Mouse (Mus musculus): ENCODE results near the gene Syt7. TPM values are rescaled to one million over a fixed set of nuclear protein-coding genes. Genes with fewer than 3 reads are reported as not detected.

Gene Syt7
- polyA plus RNA-seq, 1 experiment from 2014 or later: 9.7 TPM

DNA sequence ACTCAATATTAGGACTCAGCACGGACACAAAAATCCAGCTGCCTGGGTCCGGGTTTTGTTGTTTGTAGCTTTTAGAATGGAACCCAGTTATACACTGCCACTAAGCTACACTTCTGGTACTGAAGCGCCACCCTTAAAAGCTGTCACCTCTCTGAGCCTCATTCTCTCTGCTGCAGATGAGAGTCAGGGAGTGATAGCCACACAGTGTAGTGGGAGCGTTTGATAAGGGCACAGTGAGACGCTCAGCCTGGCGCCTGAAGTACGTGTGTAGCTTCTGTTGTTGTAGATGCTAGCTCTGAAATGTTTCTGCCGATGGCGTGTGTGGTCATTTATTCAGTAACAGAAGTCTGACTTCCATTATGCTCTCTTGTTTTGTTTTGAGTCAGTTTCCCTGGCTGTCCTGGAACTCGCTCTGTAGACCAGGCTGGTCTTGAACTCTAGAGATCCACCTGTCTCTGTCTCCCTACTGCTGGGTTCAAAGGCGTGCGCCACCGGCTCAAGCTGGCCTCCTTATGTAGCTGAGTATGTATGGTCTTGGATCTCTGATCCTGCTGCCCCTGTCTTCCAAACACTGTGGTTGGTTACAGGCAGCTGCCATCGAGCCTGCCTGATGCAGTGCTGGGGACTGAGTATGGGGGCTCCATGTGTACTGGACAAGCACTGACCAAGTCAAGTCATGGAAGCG is 55.9 kb downstream of the Syt7 start:
- Histone ChIP-seq H3K36me3 (ENCODE audit: control insufficient read depth, insufficient read depth) (no peaks in the 10 kb centered on the region; the same call in 1 of the 2 replicates), H3K27ac (ENCODE audit: low read length) (no peak overlapping the region), H3K4me1 (replicated peaks; ENCODE audit: control insufficient read depth, insufficient read depth, low read length) (0 out of 2 replicates have a peak, but pooled peaks cover 2% of the 10 kb centered on the region), H3K9me3 (ENCODE audit: control insufficient read depth, low read length) (0 out of 2 replicates have a peak, but pooled peaks cover 2% of the 10 kb centered on the region), H3K9ac (replicated peaks; ENCODE audit: low read depth, low read length) (no peak overlapping the region), H3K4me2 (ENCODE audit: low read length) (no peak overlapping the region), H3K4me3 (replicated peaks; ENCODE audit: low read length) (no peak overlapping the region), H3K27me3 (replicated peaks; ENCODE audit: control insufficient read depth, insufficient read depth, low read length) (no peaks in the 10 kb centered on the region)
- 93% methylated on average over 15 of the region's 15 CpGs for WGBS
- no peak for ATAC-seq

GRCm38 (mm10) chr19:10448275-10448674 is 59.4 kb downstream of the Syt7 start:
- Histone ChIP-seq H3K4me1 (replicated peaks; ENCODE audit: control insufficient read depth, insufficient read depth, low read length) (0 out of 2 replicates have a peak, but pooled peaks cover 2% of the 10 kb centered on the region), H3K4me3 (replicated peaks; ENCODE audit: low read length) (no peak overlapping the region), H3K9me3 (ENCODE audit: control insufficient read depth, low read length) (0 out of 2 replicates have a peak, but pooled peaks cover 2% of the 10 kb centered on the region), H3K27ac (ENCODE audit: low read length) (no peak overlapping the region), H3K9ac (replicated peaks; ENCODE audit: low read depth, low read length) (no peak overlapping the region), H3K27me3 (replicated peaks; ENCODE audit: control insufficient read depth, insufficient read depth, low read length) (no peaks in the 10 kb centered on the region), H3K36me3 (ENCODE audit: control insufficient read depth, insufficient read depth) (no peaks in the 10 kb centered on the region; the same call in 1 of the 2 replicates), H3K4me2 (ENCODE audit: low read length) (no peak overlapping the region)
- ATAC-seq: no peak
- 95% methylated on average over 7 of the region's 7 CpGs for WGBS

DNA sequence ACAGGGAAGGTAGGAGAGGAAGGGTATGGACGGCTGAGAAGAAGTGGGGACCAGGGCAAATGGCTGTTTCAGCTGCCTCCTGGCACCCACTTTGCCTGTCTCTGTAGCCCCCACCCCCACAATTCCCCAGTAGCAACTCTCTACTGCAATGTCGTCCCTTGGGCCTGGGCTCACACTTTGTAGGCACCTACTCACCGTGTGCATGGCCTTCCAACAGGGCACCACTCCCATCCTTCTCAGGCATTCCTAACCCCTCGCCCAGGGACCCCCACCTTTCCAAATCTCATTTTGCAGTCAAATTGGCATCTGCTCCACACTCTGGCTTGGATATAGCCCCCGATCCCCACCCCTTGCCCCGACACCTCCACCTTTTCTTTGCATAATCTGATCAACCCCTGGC is 60.3 kb downstream of the Syt7 start:
- Histone ChIP-seq H3K27me3 (replicated peaks; ENCODE audit: control insufficient read depth, insufficient read depth, low read length) (no peaks in the 10 kb centered on the region), H3K36me3 (ENCODE audit: control insufficient read depth, insufficient read depth) (no peaks in the 10 kb centered on the region; the same call in 1 of the 2 replicates), H3K9me3 (ENCODE audit: control insufficient read depth, low read length) (0 out of 2 replicates have a peak, but pooled peaks cover 2% of the 10 kb centered on the region), H3K4me3 (replicated peaks; ENCODE audit: low read length) (no peak overlapping the region), H3K4me2 (ENCODE audit: low read length) (no peak overlapping the region), H3K27ac (ENCODE audit: low read length) (no peak overlapping the region), H3K9ac (replicated peaks; ENCODE audit: low read depth, low read length) (no peak overlapping the region), H3K4me1 (replicated peaks; ENCODE audit: control insufficient read depth, insufficient read depth, low read length) (0 out of 2 replicates have a peak, but pooled peaks cover 2% of the 10 kb centered on the region)
- 79% methylated on average over 6 of the region's 6 CpGs for WGBS
- 0 out of 2 replicates have a peak, but pooled peaks have one; percentile 19 for ATAC-seq

- H3K4me2 ChIP-seq (ENCODE audit: low read length): no peak overlapping the region
- H3K9me3 ChIP-seq (ENCODE audit: control insufficient read depth, low read length): 0 out of 2 replicates have a peak, but pooled peaks cover 2% of the 10 kb centered on the region
- H3K36me3 ChIP-seq (ENCODE audit: control insufficient read depth, insufficient read depth): no peaks in the 10 kb centered on the region; the same call in 1 of the 2 replicates
- no peak overlapping the region for H3K9ac ChIP-seq (replicated peaks; ENCODE audit: low read depth, low read length)
- H3K27me3 ChIP-seq (replicated peaks; ENCODE audit: control insufficient read depth, insufficient read depth, low read length): no peaks in the 10 kb centered on the region
- H3K27ac ChIP-seq (ENCODE audit: low read length): no peak overlapping the region
- peak; percentile 60 for ATAC-seq
- 3% methylated on average over 3 of the region's 3 CpGs for whole genome bisulfite sequencing
- H3K4me3 ChIP-seq (replicated peaks; ENCODE audit: low read length): no peak overlapping the region
- 0 out of 2 replicates have a peak, but pooled peaks cover 2% of the 10 kb centered on the region for H3K4me1 ChIP-seq (replicated peaks; ENCODE audit: control insufficient read depth, insufficient read depth, low read length)
Observed at GRCm38 (mm10) chr19:10449708-10450107, 60.8 kb downstream of the Syt7 start.

DNA sequence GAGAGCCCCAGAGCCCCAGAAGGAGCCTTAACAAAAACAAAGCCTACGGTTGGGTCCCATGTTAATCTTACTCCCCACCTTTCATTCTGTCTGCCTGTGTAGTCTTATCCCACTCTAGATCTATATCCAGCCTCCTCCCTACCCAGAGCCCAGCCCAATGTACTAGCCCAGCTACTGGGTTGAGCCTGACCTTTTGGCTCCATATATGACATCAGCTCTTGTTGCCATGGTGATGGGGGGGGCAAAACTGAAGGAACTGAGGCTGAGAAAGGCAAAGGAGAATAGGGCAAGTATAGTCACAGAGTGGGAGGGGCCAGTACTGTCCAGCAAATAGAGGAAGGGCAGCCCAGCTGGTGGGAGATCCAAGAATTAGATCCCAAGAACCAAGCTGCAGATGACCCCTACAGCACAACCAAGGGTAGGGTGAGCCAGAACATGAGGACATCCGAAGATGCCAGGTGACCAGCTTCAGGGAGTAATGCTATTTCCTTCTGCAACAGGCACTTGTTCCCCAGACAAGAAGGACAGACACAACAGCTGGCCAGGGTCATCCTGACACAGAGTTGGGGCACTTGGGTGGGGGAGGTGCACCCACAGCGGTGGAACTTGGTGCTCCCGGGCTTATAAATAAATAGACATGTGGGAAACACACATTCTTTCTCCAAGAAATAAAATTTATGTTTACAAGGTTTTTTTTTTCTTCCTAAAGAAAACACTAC is 66.0 kb downstream of the Syt7 start:
- Histone ChIP-seq H3K4me1 (replicated peaks; ENCODE audit: control insufficient read depth, insufficient read depth, low read length) (peaks cover 23% of the 10 kb centered on the region), H3K4me2 (ENCODE audit: low read length) (no peak overlapping the region), H3K4me3 (replicated peaks; ENCODE audit: low read length) (no peak overlapping the region), H3K27me3 (replicated peaks; ENCODE audit: control insufficient read depth, insufficient read depth, low read length) (peaks cover 41% of the 10 kb centered on the region), H3K27ac (ENCODE audit: low read length) (no peak overlapping the region), H3K9me3 (ENCODE audit: control insufficient read depth, low read length) (no peaks in the 10 kb centered on the region), H3K9ac (replicated peaks; ENCODE audit: low read depth, low read length) (no peak overlapping the region), H3K36me3 (ENCODE audit: control insufficient read depth, insufficient read depth) (no peaks in the 10 kb centered on the region)
- WGBS: 72% methylated on average over 4 of the region's 4 CpGs
- no peak for ATAC-seq

DNA sequence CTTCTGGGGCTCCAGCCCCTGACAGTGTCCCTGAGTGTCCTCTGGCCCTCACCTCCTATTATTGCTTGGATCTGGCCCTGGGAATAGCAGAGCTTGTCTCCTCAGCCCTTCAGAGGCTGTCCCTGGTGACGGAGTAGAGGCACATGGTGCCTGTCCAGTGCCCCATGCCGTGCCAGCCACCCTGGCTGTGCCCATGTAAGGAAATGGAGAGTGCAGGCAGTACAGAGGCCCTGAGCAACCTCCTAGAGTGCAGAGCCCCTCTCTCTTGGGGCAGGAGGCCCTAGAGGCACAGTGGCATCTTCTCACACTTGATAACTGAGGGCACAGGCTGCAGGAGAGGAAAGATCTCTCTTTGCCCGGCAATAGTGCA is 66.5 kb downstream of the Syt7 start:
- Histone ChIP-seq H3K4me1 (replicated peaks; ENCODE audit: control insufficient read depth, insufficient read depth, low read length) (peaks cover 23% of the 10 kb centered on the region), H3K36me3 (ENCODE audit: control insufficient read depth, insufficient read depth) (no peaks in the 10 kb centered on the region), H3K9ac (replicated peaks; ENCODE audit: low read depth, low read length) (no peak overlapping the region), H3K27me3 (replicated peaks; ENCODE audit: control insufficient read depth, insufficient read depth, low read length) (peaks cover 42% of the 10 kb centered on the region), H3K4me3 (replicated peaks; ENCODE audit: low read length) (no peak overlapping the region), H3K27ac (ENCODE audit: low read length) (no peak overlapping the region), H3K4me2 (ENCODE audit: low read length) (no peak overlapping the region), H3K9me3 (ENCODE audit: control insufficient read depth, low read length) (no peaks in the 10 kb centered on the region)
- no peak for ATAC-seq
- 82% methylated on average over 3 of the region's 3 CpGs for WGBS

DNA sequence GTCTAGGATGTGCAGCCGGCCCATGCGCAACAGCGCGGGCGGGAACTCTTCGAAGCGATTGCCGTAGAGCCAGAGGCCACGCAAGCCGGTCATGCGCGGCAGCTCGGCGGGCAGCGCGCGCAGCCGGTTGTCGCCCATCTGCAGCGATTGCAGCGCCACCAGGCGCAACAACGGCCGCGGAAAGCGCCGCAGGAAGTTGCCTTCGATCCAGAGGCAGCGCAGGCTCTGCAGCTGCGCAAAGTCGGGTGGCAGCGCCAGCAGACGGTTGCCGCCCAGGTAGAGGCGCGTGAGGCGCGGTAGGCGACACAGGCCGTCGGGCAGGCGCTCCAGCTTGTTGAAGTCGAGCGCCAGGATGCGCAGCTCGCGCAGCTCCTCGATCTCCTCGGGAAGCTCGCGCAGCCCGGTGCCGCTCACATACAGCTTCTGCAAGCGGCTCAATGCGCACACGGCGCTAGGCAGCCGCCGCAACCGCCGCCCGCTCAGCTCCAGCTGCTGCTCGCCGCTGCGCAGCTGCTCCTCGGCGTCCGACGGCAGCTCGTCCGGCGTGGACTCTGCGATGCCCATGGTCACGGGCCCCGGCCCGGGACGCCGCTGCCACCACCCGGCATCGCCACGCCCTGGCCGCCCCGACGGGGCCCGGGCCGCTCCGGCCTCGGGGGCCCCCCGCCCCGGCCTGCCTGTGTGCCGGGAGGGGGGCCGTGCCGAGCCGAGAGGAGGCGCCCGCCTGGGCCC is 68.0 kb downstream of the Syt7 start, which contains the start of gene Lrrc10b:
Gene Lrrc10b (minus strand): TSS at position 722 of the 732 bp plus-strand sequence.
- peaks cover 23% of the 10 kb centered on the region for H3K4me1 ChIP-seq (replicated peaks; ENCODE audit: control insufficient read depth, insufficient read depth, low read length)
- peak within 1 kb of the TSS; percentile 47 for H3K9ac ChIP-seq (replicated peaks; ENCODE audit: low read depth, low read length)
- under 1% methylated on average over 85 of the region's 96 CpGs for whole genome bisulfite sequencing
- H3K36me3 ChIP-seq (ENCODE audit: control insufficient read depth, insufficient read depth): no peaks in the 10 kb centered on the region
- peaks cover 46% of the 10 kb centered on the region for H3K27me3 ChIP-seq (replicated peaks; ENCODE audit: control insufficient read depth, insufficient read depth, low read length)
- H3K27ac ChIP-seq (ENCODE audit: low read length): peak within 1 kb of the TSS; percentile 12; the same call in 1 of the 2 replicates
- no peaks in the 10 kb centered on the region for H3K9me3 ChIP-seq (ENCODE audit: control insufficient read depth, low read length)
- H3K4me2 ChIP-seq (ENCODE audit: low read length): peak within 1 kb of the TSS; percentile 71
- peak within 1 kb of the TSS; percentile 49 for H3K4me3 ChIP-seq (replicated peaks; ENCODE audit: low read length)
- ATAC-seq: peak; percentile 67

GRCm38 (mm10) chr19:10457484-10457800 is 68.6 kb downstream of the Syt7 start:
- ATAC-seq: peak; percentile 91
- Histone ChIP-seq H3K9ac (replicated peaks; ENCODE audit: low read depth, low read length) (peak overlapping the region; percentile 47), H3K36me3 (ENCODE audit: control insufficient read depth, insufficient read depth) (no peaks in the 10 kb centered on the region), H3K4me2 (ENCODE audit: low read length) (peak overlapping the region; percentile 71), H3K27ac (ENCODE audit: low read length) (no peak overlapping the region), H3K9me3 (ENCODE audit: control insufficient read depth, low read length) (no peaks in the 10 kb centered on the region), H3K27me3 (replicated peaks; ENCODE audit: control insufficient read depth, insufficient read depth, low read length) (peaks cover 46% of the 10 kb centered on the region), H3K4me3 (replicated peaks; ENCODE audit: low read length) (peak overlapping the region; percentile 49), H3K4me1 (replicated peaks; ENCODE audit: control insufficient read depth, insufficient read depth, low read length) (peaks cover 23% of the 10 kb centered on the region)
- under 1% methylated on average over 22 of the region's 34 CpGs for WGBS

- H3K36me3 ChIP-seq (ENCODE audit: control insufficient read depth, insufficient read depth): no peaks in the 10 kb centered on the region
- H3K27me3 ChIP-seq (replicated peaks; ENCODE audit: control insufficient read depth, insufficient read depth, low read length): peaks cover 46% of the 10 kb centered on the region
- H3K9ac ChIP-seq (replicated peaks; ENCODE audit: low read depth, low read length): no peak overlapping the region
- no peak overlapping the region for H3K27ac ChIP-seq (ENCODE audit: low read length)
- H3K9me3 ChIP-seq (ENCODE audit: control insufficient read depth, low read length): no peaks in the 10 kb centered on the region
- ATAC-seq: peak; percentile 15; the same call in 1 of the 2 replicates
- H3K4me2 ChIP-seq (ENCODE audit: low read length): peak overlapping the region; percentile 71
- WGBS: 18% methylated on average over 8 of the region's 8 CpGs
- H3K4me1 ChIP-seq (replicated peaks; ENCODE audit: control insufficient read depth, insufficient read depth, low read length): peaks cover 23% of the 10 kb centered on the region
- peak overlapping the region; percentile 49 for H3K4me3 ChIP-seq (replicated peaks; ENCODE audit: low read length)
Observed at GRCm38 (mm10) chr19:10458096-10458495, 69.2 kb downstream of the Syt7 start.
